Mouse (Mus musculus) hindbrain, embryonic 13.5 days (tissue): ENCODE data around the gene Grm7. TPM values are rescaled to one million over a fixed set of nuclear protein-coding genes. Genes with fewer than 3 reads are reported as not detected.
A peak's percentile ranks its signal among the peaks of the same experiment; 100 is the strongest.

Source experiments
- ATAC-seq: fragments of 200-750 bp; cut with Nextera tagmentation; 2 replicates; pipeline ENCODE4 v1.8.0; 2017; ENCODE audit warnings: moderate TSS enrichment; ENCODE audit not compliant: low FRiP score
- H3K27ac ChIP-seq: fragments of 300-500 bp; sonication (generic); 2 replicates; pipeline ENCODE4 v1.5.1; 2015; ENCODE audit warnings: inconsistent platforms, mild to moderate bottlenecking, moderate library complexity
- H3K27me3 ChIP-seq: fragments of 300-500 bp; sonication (generic); 2 replicates; pipeline ENCODE4 v1.6.1; 2015; ENCODE audit warnings: mild to moderate bottlenecking, inconsistent platforms
- H3K36me3 ChIP-seq: fragments of 300-500 bp; sonication (generic); 2 replicates; pipeline ENCODE4 v1.6.1; 2015; ENCODE audit warnings: mild to moderate bottlenecking, inconsistent platforms
- H3K4me1 ChIP-seq: fragments of 300-500 bp; sonication (generic); replicated peaks from 2 replicates; pipeline ENCODE4 v1.6.1; 2015; ENCODE audit warnings: inconsistent platforms
- H3K4me2 ChIP-seq: fragments of 300-500 bp; sonication (generic); 2 replicates; pipeline ENCODE4 v1.6.1; 2015; ENCODE audit warnings: inconsistent platforms, mild to moderate bottlenecking, moderate library complexity
- H3K4me3 ChIP-seq: fragments of 300-500 bp; sonication (generic); 2 replicates; pipeline ENCODE4 v1.5.1; 2015; ENCODE audit warnings: mild to moderate bottlenecking, inconsistent platforms
- H3K9ac ChIP-seq: fragments of 300-500 bp; sonication (generic); 2 replicates; pipeline ENCODE4 v1.6.1; 2015; ENCODE audit warnings: mild to moderate bottlenecking, inconsistent platforms
- H3K9me3 ChIP-seq: fragments of 300-500 bp; sonication (generic); 2 replicates; pipeline ENCODE4 v1.6.1; 2016; ENCODE audit warnings: inconsistent platforms
- WGBS: fragments of 180-500 bp; shearing (Covaris S2); methylation state at CpG from one replicate; pipeline ENCODE4 v1.1.7; 2015; 5-methylcytosine and 5-hydroxymethylcytosine counted together
- polyA plus RNA-seq: library from polyadenylated mRNA; unstranded; fragments of >200 nt; fragmentation: Nextera tagmentation; extraction: Ambion mirVana; gene quantifications from 2 replicates; pipeline ENCODE4 v1.2.1, GENCODE M21; 2015

Gene Grm7
- polyA plus RNA-seq, 1 experiment from 2014 or later: 19.1 TPM

GRCm38 (mm10) chr6:111380710-111381109 is 735.3 kb downstream of the Grm7 start:
- no peaks in the 10 kb centered on the region for H3K27me3 ChIP-seq
- ATAC-seq: no peak
- H3K9ac ChIP-seq: no peak overlapping the region
- 70% methylated on average over 2 of the region's 2 CpGs for WGBS
- H3K4me1 ChIP-seq: no peaks in the 10 kb centered on the region
- no peak overlapping the region for H3K4me2 ChIP-seq
- no peak overlapping the region for H3K27ac ChIP-seq
- no peak overlapping the region for H3K4me3 ChIP-seq
- H3K9me3 ChIP-seq: no peaks in the 10 kb centered on the region
- H3K36me3 ChIP-seq: no peaks in the 10 kb centered on the region

DNA sequence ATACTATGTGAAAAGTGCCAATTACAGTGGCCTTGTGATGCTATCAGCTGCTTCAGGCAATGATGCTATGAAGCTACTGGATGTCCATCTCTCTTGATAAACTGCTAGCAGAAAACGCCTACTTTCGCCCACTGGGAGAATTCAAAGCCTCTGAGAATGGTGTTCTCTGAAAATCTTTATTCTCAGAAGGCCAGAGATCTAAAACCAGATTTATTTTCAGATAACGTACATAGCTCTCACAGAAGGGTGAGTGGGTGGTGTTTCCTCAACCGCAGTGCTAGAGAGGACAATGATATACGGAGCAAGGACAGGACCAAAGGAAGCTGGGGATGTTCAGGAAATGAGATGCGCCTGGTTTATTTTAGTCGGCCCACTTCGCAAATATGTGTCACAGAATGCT is 763.4 kb downstream of the Grm7 start:
- no peaks in the 10 kb centered on the region for H3K9me3 ChIP-seq
- H3K4me3 ChIP-seq: no peak overlapping the region
- H3K9ac ChIP-seq: no peak overlapping the region
- no peak for ATAC-seq
- no peaks in the 10 kb centered on the region for H3K27me3 ChIP-seq
- no peak overlapping the region for H3K27ac ChIP-seq
- no peaks in the 10 kb centered on the region for H3K36me3 ChIP-seq
- WGBS: 86% methylated on average over 8 of the region's 8 CpGs
- no peak overlapping the region for H3K4me2 ChIP-seq
- H3K4me1 ChIP-seq: no peaks in the 10 kb centered on the region

DNA sequence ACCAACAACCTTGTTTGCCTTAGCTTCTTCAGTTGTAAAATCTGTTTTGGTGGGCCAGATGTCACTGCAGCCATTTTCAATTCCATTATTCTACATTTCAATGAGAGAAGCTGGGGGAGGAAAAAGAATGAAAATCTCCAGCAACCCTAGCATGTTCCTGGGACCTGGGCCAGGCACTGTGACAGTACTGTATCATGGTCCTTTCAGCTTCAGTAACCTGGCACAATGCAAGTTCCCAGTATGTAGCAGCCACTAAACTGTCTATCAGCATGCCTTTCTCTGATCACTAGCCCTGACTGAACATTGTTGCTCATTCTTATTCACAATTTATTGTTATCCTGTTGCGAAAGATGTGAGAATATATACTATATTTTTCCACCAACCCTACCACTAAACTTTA is 779.4 kb downstream of the Grm7 start:
- no peaks in the 10 kb centered on the region for H3K36me3 ChIP-seq
- H3K4me2 ChIP-seq: no peak overlapping the region
- no peak overlapping the region for H3K27ac ChIP-seq
- H3K9me3 ChIP-seq: no peaks in the 10 kb centered on the region
- no peak overlapping the region for H3K4me3 ChIP-seq
- H3K9ac ChIP-seq: no peak overlapping the region
- peak; percentile 82; the same call in 1 of the 2 replicates for ATAC-seq
- no peaks in the 10 kb centered on the region for H3K4me1 ChIP-seq
- H3K27me3 ChIP-seq: no peaks in the 10 kb centered on the region
- 62% methylated on average over 1 of the region's 1 CpGs for WGBS

GRCm38 (mm10) chr6:111446228-111446627 is 800.8 kb downstream of the Grm7 start:
- WGBS: 80% methylated on average over 2 of the region's 2 CpGs
- Histone ChIP-seq H3K9me3 (no peaks in the 10 kb centered on the region), H3K27me3 (no peaks in the 10 kb centered on the region), H3K4me2 (no peak overlapping the region), H3K4me1 (peaks cover 8% of the 10 kb centered on the region; the same call in 1 of the 2 replicates), H3K4me3 (no peak overlapping the region), H3K9ac (no peak overlapping the region), H3K36me3 (no peaks in the 10 kb centered on the region), H3K27ac (no peak overlapping the region)
- no peak for ATAC-seq

GRCm38 (mm10) chr6:111447851-111448250 is 802.5 kb downstream of the Grm7 start:
- no peak for ATAC-seq
- Histone ChIP-seq H3K9me3 (no peaks in the 10 kb centered on the region), H3K4me3 (no peak overlapping the region), H3K4me2 (no peak overlapping the region), H3K9ac (no peak overlapping the region), H3K36me3 (no peaks in the 10 kb centered on the region), H3K27ac (no peak overlapping the region), H3K27me3 (no peaks in the 10 kb centered on the region), H3K4me1 (peaks cover 8% of the 10 kb centered on the region; the same call in 1 of the 2 replicates)

DNA sequence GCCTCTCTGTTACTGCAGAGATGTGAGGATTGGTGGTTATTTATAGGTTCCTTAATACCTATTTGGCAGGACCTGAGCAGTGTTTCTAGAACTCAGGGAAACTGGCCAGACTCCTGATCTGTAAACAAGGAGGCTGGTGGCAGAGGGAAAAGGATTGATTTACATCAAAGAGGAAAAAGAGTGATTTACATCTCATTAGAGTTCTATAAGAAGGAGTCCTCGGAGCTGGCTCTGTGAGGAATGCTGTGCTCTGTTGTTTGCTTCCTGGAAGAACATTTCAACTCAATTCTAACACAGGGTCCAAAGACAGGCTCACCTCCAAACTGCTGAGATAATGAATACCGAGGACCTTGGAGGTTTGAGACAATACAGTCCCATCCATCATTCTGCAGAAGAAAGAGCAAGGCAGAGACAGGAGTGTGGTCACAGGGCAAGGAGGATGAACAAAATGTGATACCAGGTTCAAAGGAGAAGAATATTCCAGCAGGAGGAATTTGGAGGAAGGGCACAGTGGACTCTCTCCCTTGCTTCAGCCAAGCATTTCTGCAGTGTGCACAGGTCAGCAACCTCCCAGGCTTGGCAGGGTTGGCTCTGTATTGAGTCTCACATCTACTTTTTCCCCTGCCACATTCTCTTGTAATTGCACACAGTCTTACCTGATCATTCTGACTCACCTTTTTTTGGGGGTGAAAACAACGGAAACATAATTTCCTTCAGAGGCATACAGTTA is 803.8 kb downstream of the Grm7 start:
- H3K9ac ChIP-seq: no peak overlapping the region
- H3K4me2 ChIP-seq: no peak overlapping the region
- ATAC-seq: peak; percentile 72
- 27% methylated on average over 3 of the region's 3 CpGs for WGBS
- no peaks in the 10 kb centered on the region for H3K9me3 ChIP-seq
- 0 out of 2 replicates have a peak overlapping the region, but pooled peaks have one; percentile 35 for H3K27ac ChIP-seq
- peaks cover 11% of the 10 kb centered on the region; the same call in 1 of the 2 replicates for H3K4me1 ChIP-seq
- no peak overlapping the region for H3K4me3 ChIP-seq
- no peaks in the 10 kb centered on the region for H3K36me3 ChIP-seq
- H3K27me3 ChIP-seq: no peaks in the 10 kb centered on the region

- Histone ChIP-seq H3K4me2 (no peak overlapping the region), H3K9me3 (no peaks in the 10 kb centered on the region), H3K9ac (no peak overlapping the region), H3K4me3 (no peak overlapping the region), H3K27me3 (no peaks in the 10 kb centered on the region), H3K36me3 (no peaks in the 10 kb centered on the region), H3K4me1 (no peaks in the 10 kb centered on the region), H3K27ac (no peak overlapping the region)
- 33% methylated on average over 1 of the region's 1 CpGs for WGBS
- no peak for ATAC-seq
Measured at GRCm38 (mm10) chr6:111481866-111482265, 836.5 kb downstream of the Grm7 start.

- no peaks in the 10 kb centered on the region for H3K4me1 ChIP-seq
- H3K36me3 ChIP-seq: no peaks in the 10 kb centered on the region
- no peak overlapping the region for H3K27ac ChIP-seq
- no peaks in the 10 kb centered on the region for H3K27me3 ChIP-seq
- H3K9me3 ChIP-seq: no peaks in the 10 kb centered on the region
- H3K4me2 ChIP-seq: no peak overlapping the region
- H3K9ac ChIP-seq: no peak overlapping the region
- no peak overlapping the region for H3K4me3 ChIP-seq
- ATAC-seq: no peak
Measured at GRCm38 (mm10) chr6:111486081-111486480, 840.7 kb downstream of the Grm7 start.

DNA sequence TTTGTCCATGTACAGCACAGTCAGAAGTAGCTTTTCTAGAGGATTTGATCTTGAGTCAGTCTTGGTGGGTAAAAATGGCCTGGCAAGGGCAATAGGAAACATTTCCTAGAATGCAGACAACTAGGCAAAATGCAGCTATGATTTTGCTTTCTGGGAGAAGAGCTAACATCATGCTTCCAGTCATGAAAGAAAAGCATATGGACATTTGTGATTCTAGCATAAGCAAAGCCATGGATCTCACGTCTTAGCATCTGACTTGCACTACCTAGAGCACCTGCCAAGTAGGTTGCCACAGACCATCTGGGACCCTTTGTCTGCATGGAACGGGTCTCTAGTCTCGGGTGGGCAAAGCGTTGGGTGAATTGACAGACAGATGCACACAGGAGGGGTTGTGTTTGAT is 842.2 kb downstream of the Grm7 start:
- 81% methylated on average over 4 of the region's 4 CpGs for WGBS
- Histone ChIP-seq H3K4me1 (no peaks in the 10 kb centered on the region), H3K27me3 (no peaks in the 10 kb centered on the region), H3K36me3 (no peaks in the 10 kb centered on the region), H3K4me2 (no peak overlapping the region), H3K4me3 (no peak overlapping the region), H3K27ac (no peak overlapping the region), H3K9ac (no peak overlapping the region), H3K9me3 (no peaks in the 10 kb centered on the region)
- no peak for ATAC-seq

GRCm38 (mm10) chr6:111492166-111492565 is 846.8 kb downstream of the Grm7 start:
- Histone ChIP-seq H3K27ac (no peak overlapping the region), H3K27me3 (no peaks in the 10 kb centered on the region), H3K4me2 (no peak overlapping the region), H3K9me3 (no peaks in the 10 kb centered on the region), H3K4me1 (no peaks in the 10 kb centered on the region), H3K9ac (no peak overlapping the region), H3K4me3 (no peak overlapping the region), H3K36me3 (no peaks in the 10 kb centered on the region)
- ATAC-seq: no peak

DNA sequence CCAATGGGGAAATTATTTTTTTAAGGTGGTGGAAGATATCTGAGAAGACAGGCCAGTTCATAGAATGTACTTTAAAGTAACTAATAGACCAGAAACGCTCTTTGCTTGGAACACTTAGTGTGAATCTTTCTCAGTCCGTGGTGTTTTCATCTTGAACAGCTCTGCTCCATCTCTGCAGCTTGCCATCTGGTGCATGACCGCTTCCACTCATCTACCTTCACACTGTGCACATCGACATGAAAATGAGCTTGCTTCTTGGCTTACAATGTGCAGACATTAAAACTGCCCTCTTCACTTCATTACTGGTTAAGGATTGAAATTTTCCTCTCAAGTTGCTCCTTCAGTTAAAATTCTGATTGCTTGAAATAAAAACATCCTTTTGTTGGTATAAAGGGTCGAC is 854.2 kb downstream of the Grm7 start:
- Histone ChIP-seq H3K27ac (no peak overlapping the region), H3K9me3 (no peaks in the 10 kb centered on the region), H3K9ac (no peak overlapping the region), H3K4me1 (no peaks in the 10 kb centered on the region), H3K36me3 (no peaks in the 10 kb centered on the region), H3K4me2 (no peak overlapping the region), H3K4me3 (no peak overlapping the region), H3K27me3 (no peaks in the 10 kb centered on the region)
- 84% methylated on average over 5 of the region's 5 CpGs for WGBS
- ATAC-seq: no peak

DNA sequence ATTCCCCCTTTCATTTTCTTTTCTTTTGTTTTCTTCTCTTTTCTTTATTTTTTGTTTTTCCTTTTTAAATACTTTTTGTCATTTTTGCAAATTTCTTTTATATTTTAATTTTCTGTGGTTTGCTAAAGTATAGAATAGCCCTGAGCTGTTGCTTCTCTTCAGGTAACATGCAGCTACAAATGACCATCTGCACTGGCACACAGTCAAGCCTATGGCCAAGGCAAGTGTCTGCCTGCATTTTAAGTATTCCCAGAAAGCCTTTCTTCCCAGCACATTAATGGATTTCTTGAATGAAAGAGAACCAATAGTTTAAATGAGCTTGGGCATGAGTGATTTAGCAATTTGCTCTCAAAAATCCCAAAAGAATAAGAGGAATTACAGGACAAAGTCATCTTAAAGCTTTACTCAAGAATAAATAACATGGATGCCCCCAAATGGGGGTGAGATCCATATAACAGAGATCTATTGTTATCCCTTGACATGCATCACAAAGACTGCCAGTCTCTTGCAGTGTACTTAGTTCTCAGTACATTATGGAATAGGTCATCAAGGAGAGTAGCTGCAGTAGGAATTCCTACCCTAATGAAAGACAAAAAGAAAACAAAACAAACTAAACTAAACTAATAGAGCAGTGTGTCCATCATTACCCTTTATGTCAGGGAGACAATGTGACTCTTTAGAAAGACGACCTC is 865.5 kb downstream of the Grm7 start:
- Histone ChIP-seq H3K4me3 (no peak overlapping the region), H3K36me3 (no peaks in the 10 kb centered on the region), H3K9ac (no peak overlapping the region), H3K4me1 (peaks cover 9% of the 10 kb centered on the region), H3K4me2 (no peak overlapping the region), H3K27me3 (no peaks in the 10 kb centered on the region), H3K27ac (no peak overlapping the region), H3K9me3 (no peaks in the 10 kb centered on the region)
- no peak for ATAC-seq
- WGBS: 29% methylated on average over 1 of the region's 1 CpGs

- WGBS: 17% methylated on average over 2 of the region's 2 CpGs
- no peak overlapping the region for H3K4me3 ChIP-seq
- H3K27ac ChIP-seq: peak overlapping the region; percentile 6; the same call in 1 of the 2 replicates
- no peaks in the 10 kb centered on the region for H3K36me3 ChIP-seq
- no peak overlapping the region for H3K9ac ChIP-seq
- peaks cover 9% of the 10 kb centered on the region for H3K4me1 ChIP-seq
- H3K4me2 ChIP-seq: no peak overlapping the region
- H3K9me3 ChIP-seq: no peaks in the 10 kb centered on the region
- H3K27me3 ChIP-seq: no peaks in the 10 kb centered on the region
- no peak for ATAC-seq
Measured at GRCm38 (mm10) chr6:111512359-111512758, 867.0 kb downstream of the Grm7 start.
